Mouse (Mus musculus): Measurements from ENCODE around the gene Plk3. TPM values are rescaled to one million over a fixed set of nuclear protein-coding genes. Genes with fewer than 3 reads are reported as not detected.

The Plk3 gene
- polyA plus RNA-seq, 1 experiment from 2014 or later = 3.4 TPM

DNA sequence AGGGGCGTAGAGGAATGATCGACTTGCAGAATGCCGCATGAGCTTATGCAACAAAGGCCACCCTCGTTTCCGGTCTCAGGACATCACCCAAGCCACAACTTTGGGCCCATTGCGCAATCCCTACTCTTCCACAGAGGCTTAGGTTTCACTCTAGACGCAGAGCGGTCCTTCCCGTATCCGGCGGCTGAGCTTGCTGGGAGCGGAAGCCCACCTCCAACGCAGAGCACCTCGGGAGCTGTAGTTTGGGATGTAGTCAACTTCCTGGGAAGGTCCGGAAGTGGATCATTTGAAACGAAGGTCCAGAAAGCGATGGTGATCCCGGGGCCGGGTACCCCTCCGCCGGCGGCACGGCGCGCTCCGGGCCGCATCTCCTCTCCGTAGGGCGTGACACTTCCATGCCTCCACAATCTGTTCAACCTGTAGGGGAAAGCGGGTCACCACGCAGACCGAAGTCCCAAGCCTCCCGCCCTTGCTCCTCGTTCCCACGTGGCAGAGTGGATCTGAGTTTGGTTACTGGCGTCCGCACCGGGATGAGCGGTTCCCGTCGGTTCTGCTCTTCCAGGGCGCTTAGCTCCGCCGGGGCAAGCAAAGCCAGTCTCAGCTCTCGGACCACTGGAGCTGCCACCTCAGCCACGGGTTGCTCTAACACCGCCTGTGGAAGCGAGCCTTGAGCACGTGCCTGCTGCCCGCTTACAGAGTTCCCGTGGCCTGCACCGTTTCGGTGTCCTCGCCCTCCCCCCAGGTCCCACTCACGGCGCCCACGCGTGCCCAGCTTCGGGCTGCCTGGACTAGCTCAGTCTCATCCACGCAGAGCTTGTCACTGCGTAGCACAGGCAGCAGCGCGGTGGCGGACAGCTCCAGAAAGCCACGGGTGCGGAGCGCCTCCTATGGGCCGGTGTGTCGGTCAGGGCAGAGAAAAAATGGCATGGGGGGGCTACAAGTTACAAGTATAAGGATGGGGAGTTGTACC, 13.0 kb downstream of the Plk3 start:
- DNase-seq (ENCODE audit: low spot score) = peak; percentile 88

- no peak for DNase-seq (ENCODE audit: low spot score)
Observed at GRCm38 (mm10) chr4:117120052-117120444, 13.7 kb downstream of the Plk3 start.

DNA sequence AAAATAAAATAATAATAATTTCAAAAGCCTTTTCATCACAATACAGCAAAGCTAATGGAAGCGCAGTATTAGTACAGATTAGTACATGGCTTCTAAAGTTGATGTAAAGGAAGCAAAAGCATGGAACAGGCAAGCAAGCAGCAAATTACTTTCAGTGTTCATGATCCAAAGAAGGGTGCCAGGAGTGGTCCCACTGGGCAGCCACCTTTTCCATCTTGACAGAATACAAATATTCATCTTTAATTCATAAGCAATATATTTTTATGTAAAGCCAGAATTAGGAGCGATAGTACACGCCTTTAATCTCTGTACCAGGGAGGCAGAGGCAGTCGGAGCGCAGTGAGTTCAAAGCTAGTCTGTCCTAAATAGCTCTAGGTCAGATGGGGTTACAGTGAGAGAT, 14.1 kb downstream of the Plk3 start:
- no peak for DNase-seq (ENCODE audit: low spot score)

- no peak for DNase-seq (ENCODE audit: low spot score)
Observed at GRCm38 (mm10) chr4:117117931-117118330, 15.8 kb downstream of the Plk3 start.

DNA sequence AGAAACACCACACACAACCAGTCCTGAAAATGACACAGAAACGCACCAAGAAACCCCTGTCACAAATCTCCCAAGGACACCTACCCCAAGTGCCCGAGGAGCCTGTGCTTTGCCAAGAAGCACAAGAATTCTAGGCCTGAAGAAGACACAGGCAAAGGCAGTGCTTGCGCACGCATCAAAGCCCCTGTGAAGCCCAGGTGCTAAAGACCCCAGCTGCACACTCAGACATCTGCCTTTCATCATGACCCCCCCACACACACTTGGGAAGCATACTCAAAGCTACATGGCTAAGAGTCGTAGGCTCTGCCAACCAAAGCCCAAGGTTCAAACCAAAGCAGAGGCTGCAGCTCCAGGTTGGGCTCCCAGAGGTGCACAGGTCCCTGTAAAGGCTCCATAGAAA, 18.2 kb downstream of the Plk3 start:
- DNase-seq (ENCODE audit: low spot score) = peak; percentile 82

- no peak for DNase-seq (ENCODE audit: low spot score)
Observed at GRCm38 (mm10) chr4:117113237-117113636, 20.5 kb downstream of the Plk3 start.

DNA sequence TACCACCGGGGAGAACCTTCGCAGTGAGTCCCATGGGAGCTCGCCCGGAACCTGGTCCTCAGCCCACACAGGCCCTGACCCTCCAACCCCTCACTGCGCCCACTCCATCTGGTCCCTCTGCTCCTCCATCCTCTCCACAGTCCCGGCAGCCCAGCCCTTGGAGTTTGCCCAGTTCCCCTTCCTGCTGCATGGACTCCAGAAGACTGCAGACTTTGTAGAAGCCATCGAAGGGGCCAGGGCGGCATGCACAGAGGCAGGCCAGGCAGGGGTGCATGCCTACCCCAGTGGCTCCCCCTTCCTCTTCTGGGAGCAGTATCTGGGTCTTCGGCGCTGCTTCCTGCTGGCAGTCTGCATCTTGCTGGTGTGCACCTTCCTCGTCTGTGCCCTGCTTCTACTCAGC, 22.8 kb downstream of the Plk3 start:
- DNase-seq (ENCODE audit: low spot score) = no peak

- peak; percentile 45 for DNase-seq (ENCODE audit: low spot score)
Observed at GRCm38 (mm10) chr4:117110249-117110648, 23.5 kb downstream of the Plk3 start.

DNA sequence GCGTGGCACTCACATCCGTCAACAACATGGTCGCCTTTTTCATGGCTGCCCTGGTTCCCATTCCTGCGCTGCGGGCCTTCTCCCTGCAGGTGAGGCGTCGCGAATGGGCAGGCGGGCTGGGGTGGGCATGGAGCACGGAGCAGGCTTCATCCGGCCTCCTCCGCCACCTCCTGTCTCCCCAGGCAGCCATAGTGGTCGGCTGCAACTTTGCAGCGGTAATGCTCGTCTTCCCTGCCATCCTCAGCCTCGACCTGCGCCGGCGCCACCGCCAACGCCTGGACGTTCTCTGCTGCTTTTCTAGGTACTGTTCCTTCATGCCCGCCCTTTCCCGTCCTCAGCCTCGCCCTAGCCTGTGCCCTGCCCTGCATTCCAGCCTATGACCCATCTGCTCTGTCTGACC, 24.4 kb downstream of the Plk3 start:
- DNase-seq (ENCODE audit: low spot score) = no peak

DNA sequence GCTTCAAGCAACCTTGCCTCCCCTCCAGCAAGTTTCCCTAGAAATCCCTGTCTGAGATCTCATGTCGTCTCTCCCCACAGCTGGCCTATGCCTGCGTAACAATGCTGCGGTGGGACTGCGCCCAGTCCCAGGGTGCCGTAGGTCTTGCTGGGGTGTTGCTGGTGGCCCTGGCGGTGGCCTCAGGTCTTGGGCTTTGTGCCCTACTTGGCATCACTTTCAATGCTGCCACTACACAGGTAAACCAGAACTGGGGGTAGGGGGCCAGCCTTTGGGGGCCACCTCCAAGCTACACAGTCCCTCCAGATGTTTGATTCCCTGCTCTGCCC, 25.3 kb downstream of the Plk3 start:
- no peak for DNase-seq (ENCODE audit: low spot score)

DNA sequence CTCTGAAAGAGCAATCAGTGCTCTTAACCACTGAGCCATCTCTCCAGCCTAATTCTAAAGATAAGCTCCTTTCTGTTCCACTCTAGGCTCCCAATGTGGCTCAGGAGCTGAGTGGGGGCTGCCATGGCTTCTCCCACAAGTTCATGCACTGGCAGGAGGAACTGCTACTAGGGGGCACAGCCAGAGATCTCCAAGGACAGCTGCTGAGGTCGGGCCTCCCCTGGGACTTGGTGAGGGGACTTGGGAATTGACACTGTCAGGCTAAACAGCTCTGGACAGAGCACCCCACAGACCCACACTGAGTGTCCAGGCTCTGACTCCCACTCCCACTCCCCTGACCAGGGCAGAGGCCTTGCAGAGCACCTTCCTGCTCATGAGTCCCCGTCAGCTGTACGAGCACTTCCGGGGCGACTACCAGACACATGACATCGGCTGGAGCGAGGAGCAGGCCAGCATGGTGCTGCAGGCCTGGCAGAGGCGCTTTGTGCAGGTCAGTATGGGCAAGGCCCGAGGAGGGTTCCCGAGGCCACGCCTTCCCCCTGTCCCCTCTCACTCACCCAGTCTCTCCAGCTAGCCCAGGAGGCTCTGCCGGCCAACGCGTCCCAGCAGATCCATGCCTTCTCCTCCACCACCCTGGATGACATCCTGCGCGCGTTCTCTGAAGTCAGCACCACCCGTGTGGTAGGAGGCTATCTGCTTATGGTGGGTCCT, 25.8 kb downstream of the Plk3 start:
- DNase-seq (ENCODE audit: low spot score) = no peak

DNA sequence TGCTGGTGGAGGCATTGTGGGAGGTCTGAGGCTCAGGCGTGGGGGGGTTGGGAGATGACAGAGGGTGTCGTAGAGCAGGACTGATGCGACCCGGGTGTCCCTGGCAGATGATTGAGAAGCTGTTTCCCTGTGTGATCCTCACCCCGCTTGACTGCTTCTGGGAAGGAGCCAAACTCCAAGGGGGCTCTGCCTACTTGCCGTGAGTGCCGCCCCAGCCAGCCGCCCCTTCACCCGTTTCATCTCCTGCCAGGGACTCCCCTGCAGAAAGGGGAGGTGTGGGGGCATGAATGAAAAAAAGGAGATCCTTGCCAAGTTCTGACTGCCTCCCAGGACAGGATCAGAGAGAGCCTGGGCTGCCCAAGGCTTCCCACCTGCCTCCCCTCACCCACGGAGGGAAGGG, 28.6 kb downstream of the Plk3 start:
- DNase-seq (ENCODE audit: low spot score) = no peak

- no peak for DNase-seq (ENCODE audit: low spot score)
Observed at GRCm38 (mm10) chr4:117104672-117105071, 29.1 kb downstream of the Plk3 start.

DNA sequence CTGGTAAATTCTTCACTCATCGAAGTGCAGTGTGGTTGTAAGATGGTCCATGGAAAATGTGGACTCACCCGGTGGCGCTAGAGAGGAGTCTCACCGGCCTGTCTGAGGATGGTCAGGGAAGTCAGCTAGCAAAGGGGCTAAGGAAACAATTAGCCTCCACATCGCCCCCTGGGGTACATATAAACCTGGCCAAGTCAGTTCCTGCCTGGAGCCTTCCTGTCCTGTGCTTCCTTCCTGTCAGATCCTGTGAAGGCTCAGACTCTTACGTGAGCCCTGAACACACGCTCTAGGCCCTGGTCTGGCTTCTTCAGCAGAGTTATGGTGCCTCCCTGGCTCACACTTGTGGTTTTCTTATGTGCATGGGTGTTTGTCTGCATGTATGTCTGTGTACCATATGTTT, 32.5 kb downstream of the Plk3 start:
- peak; percentile 46 for DNase-seq (ENCODE audit: low spot score)

DNA sequence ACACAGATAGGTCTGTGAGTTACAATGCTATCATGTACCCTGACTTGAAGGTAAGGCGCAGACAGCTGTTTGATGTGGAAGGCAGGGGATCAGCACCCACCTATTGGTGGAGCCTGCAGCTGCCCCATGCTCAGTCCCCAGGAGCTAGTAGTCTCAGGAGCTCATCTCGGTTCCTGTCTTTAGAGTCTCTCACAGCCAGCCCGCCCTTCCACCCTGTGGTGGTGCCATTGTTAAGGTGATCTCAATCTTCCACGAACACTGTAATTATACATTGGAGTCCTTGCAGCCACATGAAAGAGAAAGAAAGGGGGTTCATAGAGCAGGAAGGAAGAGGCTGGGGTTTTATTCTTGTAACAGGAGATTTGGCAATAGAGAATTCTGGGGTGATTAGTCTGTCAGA, 33.7 kb downstream of the Plk3 start:
- peak; percentile 32 for DNase-seq (ENCODE audit: low spot score)

- no peak for DNase-seq (ENCODE audit: low spot score)
Observed at GRCm38 (mm10) chr4:117098764-117099036, 35.1 kb downstream of the Plk3 start.

DNA sequence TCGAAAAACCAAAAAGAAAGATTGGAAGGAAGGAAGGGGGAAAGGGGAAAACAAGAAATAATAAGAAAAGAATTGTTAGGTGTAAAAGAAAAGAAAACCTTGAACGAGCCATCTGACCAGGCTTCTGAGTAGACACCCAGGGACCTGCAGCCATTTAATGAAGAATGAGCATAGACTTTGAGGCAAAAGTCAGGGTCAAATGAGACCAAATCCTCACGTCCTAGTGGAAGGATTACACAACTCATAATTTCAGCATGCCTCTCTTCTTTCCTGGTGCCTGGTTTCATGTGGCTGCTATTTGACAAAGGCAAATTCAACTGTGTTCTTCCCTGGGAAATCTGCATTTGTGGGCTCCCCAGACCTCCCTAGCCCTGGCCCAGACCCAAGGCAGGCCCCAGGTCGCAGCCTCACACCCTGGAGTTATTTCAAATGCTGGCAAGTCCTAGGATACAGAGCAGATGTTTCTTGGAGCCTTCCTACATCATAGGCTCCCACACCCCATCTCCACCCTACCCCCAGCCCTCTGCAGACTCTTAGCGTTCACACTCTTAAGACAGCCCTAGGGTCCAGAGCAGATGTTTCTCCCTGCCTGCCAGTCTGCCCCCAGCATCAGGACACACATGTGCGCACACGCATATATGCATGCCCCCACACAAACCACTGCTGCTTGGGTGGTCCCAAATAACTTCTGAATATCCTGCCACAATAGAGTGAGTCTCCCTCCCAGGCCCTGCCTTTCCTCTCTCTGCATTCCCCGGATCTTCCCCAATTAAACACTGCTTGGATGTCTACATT, 35.6 kb downstream of the Plk3 start:
- no peak for DNase-seq (ENCODE audit: low spot score)

DNA sequence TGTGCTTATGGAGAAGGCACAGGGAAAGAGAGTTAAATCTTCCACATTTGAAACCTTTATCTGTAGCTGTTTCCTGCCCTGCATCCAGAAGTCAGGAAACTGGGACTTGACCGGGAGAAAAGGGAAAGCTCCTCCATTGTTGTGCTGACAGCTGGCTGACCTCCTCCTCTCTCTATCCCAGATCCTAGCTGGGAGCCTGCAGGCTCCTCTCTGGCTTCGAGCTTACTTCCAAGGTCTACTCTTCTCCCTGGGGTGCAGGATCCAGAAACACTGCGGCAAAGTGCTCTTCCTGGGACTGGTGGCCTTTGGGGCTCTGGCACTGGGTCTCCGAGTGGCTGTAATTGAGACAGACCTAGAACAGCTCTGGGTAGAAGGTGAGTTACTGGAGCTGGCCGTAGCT, 37.1 kb downstream of the Plk3 start:
- no peak for DNase-seq (ENCODE audit: low spot score)

- DNase-seq (ENCODE audit: low spot score) = peak; percentile 74
Observed at GRCm38 (mm10) chr4:117095551-117096452, 38.0 kb downstream of the Plk3 start, which contains the start of gene Ptch2. Ptch2 (plus strand) TSS chr4:117096075.

- no peak for DNase-seq (ENCODE audit: low spot score)
Observed at GRCm38 (mm10) chr4:117094626-117095361, 39.0 kb downstream of the Plk3 start.

Measured in thymus, postnatal 0 days (tissue).